Mouse (Mus musculus) embryonic facial prominence, embryonic 14.5 days (tissue): ENCODE measurements at regions not wholly inside any gene's neighbourhood (a gene's known extent, or its start where the extent isn't known, plus 50 kb on each side); places are given as distances from the start of the nearest gene placed in this dataset.
"Not testable (repeated sequence)": the region's sequence is repeated elsewhere in the genome, so short reads cannot be mapped to it uniquely, and the experiment has no call there.

Experiments
- ATAC-seq: fragments of 200-750 bp; cut with Nextera tagmentation; 2 replicates; pipeline ENCODE4 v1.8.0; 2017; ENCODE audit warnings: low read depth, moderate number of reproducible peaks, moderate TSS enrichment
- DNase-seq: peaks from one replicate; pipeline ENCODE4 v3.0.0-alpha.2; 2015; ENCODE audit warnings: low spot score
- H3K27ac ChIP-seq: fragments of 300-500 bp; sonication (generic); replicated peaks from 2 replicates; pipeline ENCODE4 v1.5.1; 2014; ENCODE audit warnings: low read depth, mild to moderate bottlenecking, low read length, moderate library complexity
- H3K27me3 ChIP-seq: fragments of 300-500 bp; sonication (generic); replicated peaks from 2 replicates; pipeline ENCODE4 v1.6.1; 2014; ENCODE audit warnings: low read length; ENCODE audit not compliant: control insufficient read depth, insufficient read depth
- H3K36me3 ChIP-seq: fragments of 300-500 bp; sonication (generic); 2 replicates; pipeline ENCODE4 v1.6.1; 2014; ENCODE audit warnings: low read length, mixed read lengths; ENCODE audit not compliant: control insufficient read depth, insufficient read depth
- H3K4me1 ChIP-seq: fragments of 300-500 bp; sonication (generic); 2 replicates; pipeline ENCODE4 v1.6.1; 2014; ENCODE audit warnings: antibody characterized with exemption, low read length; ENCODE audit not compliant: control insufficient read depth, insufficient read depth
- H3K4me2 ChIP-seq: fragments of 300-500 bp; sonication (generic); 2 replicates; pipeline ENCODE4 v1.6.1; 2014; ENCODE audit warnings: low read depth, mild to moderate bottlenecking, low read length, moderate library complexity, mixed read lengths
- H3K4me3 ChIP-seq: fragments of 300-500 bp; sonication (generic); 2 replicates; pipeline ENCODE4 v1.5.1; 2014; ENCODE audit warnings: low read depth, mild to moderate bottlenecking, low read length
- H3K9ac ChIP-seq: fragments of 300-500 bp; sonication (generic); 2 replicates; pipeline ENCODE4 v1.6.1; 2014; ENCODE audit warnings: low read depth, mild to moderate bottlenecking, low read length, moderate library complexity, mixed read lengths
- H3K9me3 ChIP-seq: fragments of 300-500 bp; sonication (generic); 2 replicates; pipeline ENCODE4 v1.6.1; 2016; ENCODE audit warnings: low read length; ENCODE audit not compliant: control insufficient read depth
- WGBS: fragments of 180-500 bp; shearing (Covaris S2); extraction: QIAGEN DNeasy Blood & Tissue Kit; methylation state at CpG from one replicate; pipeline ENCODE4 v1.1.7; 2014; 5-methylcytosine and 5-hydroxymethylcytosine counted together

DNA sequence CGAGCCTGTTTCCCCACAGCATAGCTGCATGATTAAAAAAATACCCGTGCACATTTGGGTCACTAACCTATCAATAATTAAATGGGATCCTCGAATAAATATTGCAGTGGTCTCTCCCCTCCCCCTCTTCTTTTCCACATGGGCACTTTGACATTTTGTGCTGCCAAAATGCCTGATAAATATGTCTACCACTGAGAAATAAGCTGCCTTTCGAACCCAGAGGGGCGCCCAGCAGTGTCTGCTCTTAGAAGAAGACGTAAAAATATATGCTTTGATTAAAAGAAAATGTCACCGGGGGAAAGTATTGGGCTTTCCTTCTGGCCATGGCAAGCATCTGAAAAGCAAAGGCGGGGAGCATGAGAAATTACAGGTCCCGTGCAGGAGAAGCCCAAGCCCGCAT is 152.6 kb upstream of the Frmd4a start:
- no peak overlapping the region for H3K27ac ChIP-seq
- 77% methylated on average over 10 of the region's 10 CpGs for whole genome bisulfite sequencing
- no peaks in the 10 kb centered on the region for H3K27me3 ChIP-seq
- H3K4me3 ChIP-seq, result no peak overlapping the region
- H3K4me2 ChIP-seq, result no peak overlapping the region
- no peak for ATAC-seq
- H3K4me1 ChIP-seq, result no peaks in the 10 kb centered on the region
- no peak for DNase-seq
- no peak overlapping the region for H3K9ac ChIP-seq
- no peaks in the 10 kb centered on the region for H3K36me3 ChIP-seq
- no peaks in the 10 kb centered on the region for H3K9me3 ChIP-seq

DNA sequence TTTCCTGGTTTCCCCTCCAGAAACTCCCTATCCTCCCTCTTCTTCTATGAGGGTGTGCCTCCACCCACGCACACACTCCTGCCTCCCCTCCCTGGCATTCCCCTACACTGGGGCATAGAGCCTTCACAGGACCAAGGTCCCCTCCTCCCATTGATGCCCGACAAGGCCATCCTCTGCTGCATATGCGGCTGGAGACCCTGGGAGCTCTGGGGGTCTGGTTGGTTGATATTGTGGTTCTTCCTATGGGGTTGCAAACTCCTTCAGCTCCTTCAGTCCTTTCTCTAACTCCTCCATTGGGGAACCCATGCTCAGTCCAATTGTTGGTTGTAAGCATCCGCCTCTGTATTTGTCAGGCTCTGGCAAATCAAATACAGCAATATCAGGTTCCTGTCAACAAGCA is 150.8 kb upstream of the Frmd4a start:
- H3K4me1 ChIP-seq, H3K27me3 ChIP-seq, H3K9me3 ChIP-seq, H3K9ac ChIP-seq, H3K36me3 ChIP-seq, ATAC-seq, H3K27ac ChIP-seq, H3K4me3 ChIP-seq, H3K4me2 ChIP-seq, DNase-seq: not testable (repeated sequence)
- WGBS, result 78% methylated on average over 4 of the region's 4 CpGs

DNA sequence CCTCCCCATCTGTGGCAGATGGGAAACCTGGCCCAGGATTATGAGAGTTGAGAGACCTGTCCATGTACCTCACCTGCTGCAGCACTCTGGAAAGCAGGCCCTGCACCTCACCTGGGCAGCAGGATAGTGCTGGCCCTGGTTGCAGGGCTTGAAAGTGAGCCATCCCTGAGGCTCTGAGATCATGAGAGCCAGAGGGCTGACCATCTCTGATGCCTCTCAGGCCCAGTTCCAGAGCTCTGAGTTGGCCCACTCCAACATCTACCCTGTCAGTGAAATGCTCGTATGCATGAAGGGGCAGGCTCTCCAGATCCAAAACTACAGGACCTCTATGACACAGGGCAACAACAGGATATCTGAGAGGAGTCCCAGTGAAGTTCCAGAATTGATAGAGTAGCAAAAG is 147.8 kb upstream of the Frmd4a start:
- no peak overlapping the region for H3K4me3 ChIP-seq
- H3K9ac ChIP-seq, result no peak overlapping the region
- H3K4me2 ChIP-seq, result no peak overlapping the region
- H3K9me3 ChIP-seq, result no peaks in the 10 kb centered on the region
- H3K27ac ChIP-seq, result no peak overlapping the region
- 68% methylated on average over 1 of the region's 1 CpGs for WGBS
- H3K4me1 ChIP-seq, result no peaks in the 10 kb centered on the region
- no peaks in the 10 kb centered on the region for H3K36me3 ChIP-seq
- DNase-seq (no peak), ATAC-seq (no peak)
- H3K27me3 ChIP-seq, result no peaks in the 10 kb centered on the region

DNA sequence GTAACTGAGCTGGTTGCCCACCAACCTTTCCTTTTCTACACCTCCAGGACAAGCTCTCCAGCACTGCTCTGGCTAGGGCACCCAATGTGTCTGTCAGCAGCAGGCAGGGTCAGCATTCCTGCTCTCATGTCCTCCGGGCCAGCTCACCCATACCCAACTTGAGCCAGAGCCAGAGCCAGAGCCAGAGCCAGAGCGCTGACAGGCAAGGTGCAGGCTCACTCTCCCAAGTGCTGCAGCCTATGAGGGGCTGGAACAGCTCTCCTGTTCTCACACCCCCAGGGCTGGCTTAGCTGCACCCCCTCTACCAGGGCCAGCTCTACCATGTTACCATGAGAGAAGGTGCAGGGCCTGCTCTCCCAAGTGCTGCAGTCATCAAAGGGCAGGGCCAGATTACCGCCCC is 145.8 kb upstream of the Frmd4a start:
- no peaks in the 10 kb centered on the region for H3K27me3 ChIP-seq
- H3K27ac ChIP-seq, result no peak overlapping the region
- 85% methylated on average over 3 of the region's 3 CpGs for WGBS

DNA sequence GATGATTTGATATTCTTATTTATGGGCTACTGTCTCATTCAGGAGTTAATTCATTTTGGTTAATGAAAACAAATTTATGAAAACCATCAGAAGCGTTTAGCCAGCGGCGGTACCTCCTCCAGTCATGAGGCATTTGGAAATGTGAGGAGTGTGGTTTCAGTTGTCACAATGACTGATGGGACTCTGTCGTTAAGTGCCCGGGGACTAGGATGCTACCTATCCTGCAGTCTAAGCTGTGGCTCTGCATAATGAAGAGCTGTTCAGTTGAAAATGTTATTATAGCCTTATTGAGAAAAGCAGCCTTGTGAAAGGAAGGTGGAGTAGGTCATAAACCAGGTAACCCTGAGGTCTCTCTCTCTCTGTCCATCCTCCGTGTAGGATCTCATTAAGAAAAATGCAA is 130.5 kb upstream of the Frmd4a start:
- Histone ChIP-seq H3K9ac (no peak overlapping the region), H3K36me3 (no peaks in the 10 kb centered on the region), H3K27me3 (no peaks in the 10 kb centered on the region), H3K4me3 (no peak overlapping the region), H3K9me3 (no peaks in the 10 kb centered on the region), H3K27ac (no peak overlapping the region), H3K4me2 (no peak overlapping the region), H3K4me1 (no peaks in the 10 kb centered on the region)
- 59% methylated on average over 6 of the region's 6 CpGs for WGBS
- DNase-seq (no peak), ATAC-seq (no peak)

More for the DNA sequence above, 145.8 kb upstream of the Frmd4a start:
- H3K4me3 ChIP-seq, result no peak overlapping the region
- no peak for ATAC-seq
- no peak overlapping the region for H3K4me2 ChIP-seq
- H3K9me3 ChIP-seq, result no peaks in the 10 kb centered on the region
- no peak for DNase-seq
- H3K9ac ChIP-seq, result no peak overlapping the region
- no peaks in the 10 kb centered on the region for H3K4me1 ChIP-seq
- H3K36me3 ChIP-seq, result no peaks in the 10 kb centered on the region

DNA sequence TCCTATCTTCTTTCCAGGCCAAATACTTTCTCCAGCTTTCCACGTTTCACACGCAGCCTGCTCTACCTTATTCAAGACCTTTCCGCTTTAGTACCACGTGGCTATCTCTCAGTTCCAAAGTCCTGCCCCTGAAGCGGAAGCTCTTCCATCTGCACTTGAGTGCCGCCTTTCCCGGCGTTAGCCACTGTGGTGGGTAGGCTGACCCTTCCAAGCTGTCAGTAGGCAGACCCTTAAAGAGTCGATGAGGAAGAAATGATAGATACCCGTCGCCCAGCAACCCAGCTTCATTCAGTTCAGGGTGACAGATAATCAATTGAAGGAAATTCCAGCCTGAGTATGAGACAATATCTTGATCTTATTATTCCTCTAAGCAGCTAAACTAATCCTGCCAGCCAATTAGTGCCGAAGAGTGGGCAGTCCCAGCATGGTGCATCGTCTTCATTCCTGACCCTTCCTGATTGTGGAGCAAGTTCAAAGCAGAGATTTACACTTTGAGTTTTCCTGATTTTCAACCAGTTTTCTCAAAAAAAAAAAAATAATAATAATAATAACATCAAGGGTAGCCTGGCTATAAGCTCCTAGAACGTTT is 129.6 kb upstream of the Frmd4a start:
- Histone ChIP-seq H3K4me2 (no peak overlapping the region), H3K27ac (no peak overlapping the region), H3K9ac (no peak overlapping the region), H3K4me1 (no peaks in the 10 kb centered on the region), H3K9me3 (no peaks in the 10 kb centered on the region), H3K4me3 (no peak overlapping the region), H3K27me3 (no peaks in the 10 kb centered on the region), H3K36me3 (no peaks in the 10 kb centered on the region)
- DNase-seq, result no peak
- WGBS, result 77% methylated on average over 14 of the region's 14 CpGs
- ATAC-seq, result no peak

DNA sequence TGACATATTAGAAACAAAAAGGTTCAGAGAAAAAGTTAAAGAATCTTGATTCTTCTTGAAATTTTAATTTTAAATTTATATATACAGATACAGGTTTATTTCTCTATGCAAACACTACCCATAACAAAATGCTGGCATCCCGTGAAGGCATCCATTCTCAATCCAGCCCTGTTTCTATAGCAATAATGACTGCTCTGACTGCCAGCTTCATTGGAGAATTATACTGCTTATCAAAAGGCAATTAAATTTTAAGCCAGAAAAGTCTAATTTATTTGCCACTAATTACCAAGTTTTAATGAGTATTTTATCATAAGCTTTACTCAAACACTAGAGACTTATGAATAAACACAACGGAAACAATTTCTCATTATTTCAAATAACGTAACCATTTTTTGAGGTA is 128.1 kb upstream of the Frmd4a start:
- no peak for ATAC-seq
- H3K4me3 ChIP-seq, result no peak overlapping the region
- no peak overlapping the region for H3K27ac ChIP-seq
- no peak overlapping the region for H3K9ac ChIP-seq
- no peak overlapping the region for H3K4me2 ChIP-seq
- no peak for DNase-seq
- H3K27me3 ChIP-seq, result no peaks in the 10 kb centered on the region
- no peaks in the 10 kb centered on the region for H3K36me3 ChIP-seq
- WGBS, result 90% methylated on average over 3 of the region's 3 CpGs
- no peaks in the 10 kb centered on the region for H3K9me3 ChIP-seq
- no peaks in the 10 kb centered on the region for H3K4me1 ChIP-seq

DNA sequence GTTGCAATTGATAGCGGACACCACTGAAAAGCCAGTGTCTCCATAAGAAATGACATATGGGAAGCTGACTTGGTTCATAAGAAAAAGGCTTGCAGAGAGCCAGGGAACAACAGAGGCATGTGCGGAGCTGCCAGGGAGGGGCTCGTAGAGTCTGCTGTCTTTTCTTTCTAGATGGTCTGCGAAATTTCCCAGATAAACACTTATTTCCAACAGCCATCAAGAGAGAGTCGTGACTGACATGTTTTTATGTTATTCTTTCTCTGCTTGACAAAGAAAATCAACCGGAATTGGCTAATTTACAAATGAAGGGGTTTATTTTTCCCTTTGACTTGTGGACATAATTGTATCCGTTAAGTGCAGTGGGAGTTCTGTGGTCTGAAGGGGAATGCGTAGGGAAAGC is 127.1 kb upstream of the Frmd4a start:
- ATAC-seq (no peak), DNase-seq (no peak)
- Histone ChIP-seq H3K4me2 (no peak overlapping the region), H3K9me3 (no peaks in the 10 kb centered on the region), H3K4me1 (no peaks in the 10 kb centered on the region), H3K27me3 (no peaks in the 10 kb centered on the region), H3K4me3 (no peak overlapping the region), H3K9ac (no peak overlapping the region), H3K36me3 (no peaks in the 10 kb centered on the region), H3K27ac (no peak overlapping the region)
- 42% methylated on average over 8 of the region's 8 CpGs for WGBS

DNA sequence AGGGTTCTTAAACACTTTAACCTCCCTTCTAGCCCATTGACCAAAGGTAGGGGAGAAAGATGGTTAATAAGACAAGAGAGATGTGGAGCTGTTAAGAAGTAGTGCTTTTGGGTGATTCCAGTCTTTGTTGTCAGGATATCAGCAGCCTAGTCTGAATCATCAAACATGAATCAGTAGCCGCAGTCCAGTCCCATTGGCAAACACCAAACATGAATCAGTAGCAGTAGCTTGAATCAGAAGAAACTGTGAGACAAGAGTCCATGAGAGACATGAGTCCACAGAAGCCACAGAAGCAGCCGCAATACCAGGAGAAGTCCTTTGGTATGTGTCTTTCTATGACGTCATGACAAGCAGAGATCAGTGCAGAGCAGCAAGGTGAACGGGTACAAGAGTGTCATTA is 110.5 kb upstream of the Frmd4a start:
- no peak for DNase-seq
- Histone ChIP-seq H3K4me1 (no peaks in the 10 kb centered on the region; the same call in 1 of the 2 replicates), H3K36me3 (no peaks in the 10 kb centered on the region), H3K27me3 (no peaks in the 10 kb centered on the region), H3K4me2 (no peak overlapping the region), H3K9ac (no peak overlapping the region), H3K4me3 (no peak overlapping the region), H3K9me3 (no peaks in the 10 kb centered on the region), H3K27ac (no peak overlapping the region)
- 84% methylated on average over 4 of the region's 4 CpGs for WGBS
- ATAC-seq, result no peak
